Mouse (Mus musculus) midbrain, embryonic 11.5 days (tissue): ENCODE measurements around the gene Gkap1. TPM values are rescaled to one million over a fixed set of nuclear protein-coding genes. Genes with fewer than 3 reads are reported as not detected.
A peak's percentile ranks its signal among the peaks of the same experiment; 100 is the strongest.

Experiments used
- ATAC-seq: fragments of 200-750 bp; cut with Nextera tagmentation; 2 replicates; pipeline ENCODE4 v1.8.0; 2017; ENCODE audit warnings: moderate TSS enrichment, moderate library complexity; ENCODE audit not compliant: low FRiP score
- DNase-seq: peaks from one replicate; pipeline ENCODE4 v3.0.0; 2015; ENCODE audit warnings: low spot score; ENCODE audit errors: missing footprints
- H3K27ac ChIP-seq: fragments of 300-500 bp; sonication (generic); 2 replicates; pipeline ENCODE4 v1.5.1; 2014; ENCODE audit warnings: low read depth, low read length
- H3K27me3 ChIP-seq: fragments of 300-500 bp; sonication (generic); 2 replicates; pipeline ENCODE4 v1.6.1; 2014; ENCODE audit warnings: mild to moderate bottlenecking, low read length, moderate library complexity, mixed read lengths; ENCODE audit not compliant: control insufficient read depth, insufficient read depth
- H3K36me3 ChIP-seq: fragments of 300-500 bp; sonication (generic); 2 replicates; pipeline ENCODE4 v1.6.1; 2014; ENCODE audit warnings: mild to moderate bottlenecking, low read length, moderate library complexity, mixed read lengths; ENCODE audit not compliant: control insufficient read depth, insufficient read depth
- H3K4me1 ChIP-seq: fragments of 300-500 bp; sonication (generic); 2 replicates; pipeline ENCODE4 v1.6.1; 2014; ENCODE audit warnings: low read length; ENCODE audit not compliant: control insufficient read depth, insufficient read depth
- H3K4me2 ChIP-seq: fragments of 300-500 bp; sonication (generic); 2 replicates; pipeline ENCODE4 v1.6.1; 2014; ENCODE audit warnings: mild to moderate bottlenecking, moderate library complexity
- H3K4me3 ChIP-seq: fragments of 300-500 bp; sonication (generic); 2 replicates; pipeline ENCODE4 v1.5.1; 2014; ENCODE audit warnings: low read depth, low read length
- H3K9ac ChIP-seq: fragments of 300-500 bp; sonication (generic); 2 replicates; pipeline ENCODE4 v1.6.1; 2014; ENCODE audit warnings: low read length
- H3K9me3 ChIP-seq: fragments of 300-500 bp; sonication (generic); 2 replicates; pipeline ENCODE4 v1.6.1; 2016; ENCODE audit warnings: low read length; ENCODE audit not compliant: control insufficient read depth
- WGBS: fragments of 180-500 bp; shearing (Covaris S2); extraction: QIAGEN DNeasy Blood & Tissue Kit; methylation state at CpG from one replicate; pipeline ENCODE4 v1.1.7; 2014; 5-methylcytosine and 5-hydroxymethylcytosine counted together
- microRNA-seq: library from miRNA; unstranded; fragments of <30 nt; microRNA quantifications from one replicate; pipeline ENCODE4, GENCODE M21; 2017
- polyA plus RNA-seq: library from polyadenylated mRNA; unstranded; fragments of >200 nt; fragmentation: Nextera tagmentation; extraction: Ambion mirVana; gene quantifications from 2 replicates; pipeline ENCODE4 v1.2.1, GENCODE M21; 2014

The Gkap1 gene
- polyA plus RNA-seq, 1 experiment from 2014 or later, result 45.5 TPM

DNA sequence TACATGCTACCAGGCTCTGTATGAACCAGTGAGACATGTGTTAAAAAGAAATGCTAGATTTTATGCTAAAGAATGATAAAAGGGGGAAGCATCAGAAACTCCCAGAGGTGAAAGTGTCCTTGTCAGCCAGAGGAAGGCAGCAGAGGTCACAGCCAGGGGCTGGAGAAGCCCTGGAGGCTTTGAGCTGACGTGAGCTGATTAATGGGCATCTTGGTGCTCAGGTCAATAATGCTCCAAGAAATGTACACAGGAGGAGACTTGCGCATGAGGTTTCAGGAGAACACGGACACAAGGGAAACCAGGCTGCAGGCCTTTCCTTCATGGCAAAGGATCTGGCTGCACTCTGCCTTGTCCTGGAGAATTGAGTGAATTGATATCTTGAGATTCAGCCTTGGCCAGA lies 87.7 kb downstream of the Gkap1 start:
- no peak overlapping the region for H3K27ac ChIP-seq

DNA sequence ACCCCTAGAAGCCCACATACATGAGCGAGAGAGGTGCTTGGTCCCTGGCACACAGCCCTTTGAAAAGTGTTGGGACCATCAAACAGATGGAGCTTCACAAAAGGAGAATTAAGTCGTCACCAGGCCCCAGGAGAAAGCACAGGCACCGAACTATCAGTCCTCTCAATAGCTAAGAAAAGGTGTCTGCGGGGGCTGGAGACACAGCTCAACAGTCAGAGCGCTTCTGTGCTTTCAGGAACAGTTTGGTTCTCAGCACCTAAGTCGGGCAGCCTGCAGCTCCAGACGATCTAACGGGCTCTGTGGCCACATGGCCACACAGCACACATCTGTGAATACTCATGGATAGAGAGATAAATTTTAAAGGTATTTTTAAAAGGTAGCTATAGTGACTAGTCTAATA lies 89.2 kb downstream of the Gkap1 start:
- Histone ChIP-seq H3K4me3 (no peak overlapping the region), H3K4me1 (0 out of 2 replicates have a peak, but pooled peaks cover 4% of the 10 kb centered on the region), H3K9me3 (no peaks in the 10 kb centered on the region), H3K27me3 (no peaks in the 10 kb centered on the region), H3K27ac (no peak overlapping the region), H3K36me3 (peaks cover 8% of the 10 kb centered on the region; the same call in 1 of the 2 replicates), H3K9ac (no peak overlapping the region), H3K4me2 (no peak overlapping the region)
- DNase-seq (peak; percentile 59), ATAC-seq (no peak)
- WGBS, result 83% methylated on average over 8 of the region's 8 CpGs

More for the DNA sequence above, 87.7 kb downstream of the Gkap1 start:
- Histone ChIP-seq H3K36me3 (peaks cover 12% of the 10 kb centered on the region; the same call in 1 of the 2 replicates), H3K4me3 (no peak overlapping the region), H3K4me2 (no peak overlapping the region), H3K27me3 (no peaks in the 10 kb centered on the region), H3K9ac (no peak overlapping the region), H3K9me3 (no peaks in the 10 kb centered on the region), H3K4me1 (0 out of 2 replicates have a peak, but pooled peaks cover 4% of the 10 kb centered on the region)
- 93% methylated on average over 3 of the region's 3 CpGs for WGBS
- DNase-seq, result peak; percentile 71
- ATAC-seq, result no peak

DNA sequence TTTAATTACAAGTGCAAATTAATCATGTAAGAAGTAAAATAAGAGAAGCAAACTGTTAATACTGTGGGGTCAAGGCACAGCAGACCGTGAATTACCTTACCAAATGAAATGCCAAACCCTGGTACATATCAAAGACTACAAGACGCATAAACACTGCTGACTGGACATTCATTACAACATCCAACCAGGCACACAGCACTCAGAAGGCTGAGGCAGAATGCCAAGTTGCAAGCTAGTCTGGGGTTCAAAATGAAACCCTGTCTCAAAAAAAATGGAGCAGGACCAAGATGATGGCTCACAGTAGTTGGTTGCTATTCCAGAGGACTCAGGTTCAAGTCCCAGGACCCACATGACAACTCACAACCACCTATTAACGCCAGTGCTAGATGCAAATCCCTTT lies 91.4 kb downstream of the Gkap1 start:
- H3K4me3 ChIP-seq, result no peak overlapping the region
- DNase-seq, result no peak
- no peak overlapping the region for H3K9ac ChIP-seq
- WGBS, result 98% methylated on average over 3 of the region's 3 CpGs
- H3K4me1 ChIP-seq, result 0 out of 2 replicates have a peak, but pooled peaks cover 4% of the 10 kb centered on the region
- H3K9me3 ChIP-seq, result no peaks in the 10 kb centered on the region
- H3K27me3 ChIP-seq, result no peaks in the 10 kb centered on the region
- H3K4me2 ChIP-seq, result no peak overlapping the region
- no peaks in the 10 kb centered on the region; the same call in 1 of the 2 replicates for H3K36me3 ChIP-seq
- no peak for ATAC-seq
- no peak overlapping the region for H3K27ac ChIP-seq

Small RNAs within 50 kb of the gene (microRNA-seq; reads per million reads assigned to microRNA genes)
- gene Mir6369, result not detected

Other genes with a start within 250 kb of the Gkap1 start
- 2.6 and 3.2 TPM in 2 replicates for gene Klhl3, start 162.1 kb downstream of the Gkap1 start, polyA plus RNA-seq
- 60.0 and 63.3 TPM in 2 replicates for gene Hnrnpa0, start 147.1 kb downstream of the Gkap1 start, polyA plus RNA-seq
- 59.1 and 63.1 TPM in 2 replicates for gene Idnk, start 118.0 kb downstream of the Gkap1 start, polyA plus RNA-seq
- gene Ubqln1, start 60.0 kb downstream of the Gkap1 start, polyA plus RNA-seq, result 150 and 155 TPM in 2 replicates
- gene Kif27, start 83.4 kb upstream of the Gkap1 start, polyA plus RNA-seq, result 1.1 and 1.3 TPM in 2 replicates
- gene 2210016F16Rik, start 109.5 kb upstream of the Gkap1 start, polyA plus RNA-seq, result 31.1 and 34.9 TPM in 2 replicates
- gene Rmi1, start 126.5 kb upstream of the Gkap1 start, polyA plus RNA-seq, result 34.1 and 36.6 TPM in 2 replicates
- gene Hnrnpk, start 127.6 kb upstream of the Gkap1 start, polyA plus RNA-seq, result 2,649 and 2,712 TPM in 2 replicates